Mouse (Mus musculus): ENCODE results near the gene Tmem63c. TPM values are rescaled to one million over a fixed set of nuclear protein-coding genes. Genes with fewer than 3 reads are reported as not detected.

Tmem63c gene
- polyA plus RNA-seq (2014; fragmentation: Nextera tagmentation; extraction: Ambion mirVana): 13.8 and 16.2 TPM in 2 replicates

GRCm38 (mm10) chr12:87021040-87021439 lies at the start of gene Tmem63c:
Tmem63c (plus strand) TSS chr12:87021340.
- H3K36me3 ChIP-seq (replicated peaks; ENCODE audit: control insufficient read depth, insufficient read depth): no peaks in the 10 kb centered on the region
- H3K27ac ChIP-seq: no peak within 1 kb of the TSS
- H3K4me3 ChIP-seq (replicated peaks; ENCODE audit: low read length): no peak within 1 kb of the TSS
- no peaks in the 10 kb centered on the region for H3K4me1 ChIP-seq (replicated peaks; ENCODE audit: control insufficient read depth, insufficient read depth, low read length)
- DNase-seq (ENCODE audit: low spot score) (no peak), ATAC-seq (ENCODE audit: low FRiP score) (no peak)
- WGBS: 84% methylated on average over 6 of the region's 6 CpGs
- no peak within 1 kb of the TSS for H3K4me2 ChIP-seq (replicated peaks)
- H3K27me3 ChIP-seq (ENCODE audit: control insufficient read depth, insufficient read depth, low read length): no peaks in the 10 kb centered on the region
- H3K9me3 ChIP-seq (ENCODE audit: control insufficient read depth, low read length): no peaks in the 10 kb centered on the region
- H3K9ac ChIP-seq: no peak within 1 kb of the TSS

GRCm38 (mm10) chr12:86973216-86973615 lies 47.9 kb upstream of the Tmem63c start:
- no peaks in the 10 kb centered on the region for H3K9me3 ChIP-seq (ENCODE audit: control insufficient read depth, low read length)
- peak overlapping the region; percentile 77 for H3K27ac ChIP-seq
- ATAC-seq (ENCODE audit: low FRiP score): peak; percentile 38
- no peak overlapping the region for H3K9ac ChIP-seq
- no peaks in the 10 kb centered on the region for H3K36me3 ChIP-seq (replicated peaks; ENCODE audit: control insufficient read depth, insufficient read depth)
- no peak overlapping the region for H3K4me3 ChIP-seq (replicated peaks; ENCODE audit: low read length)
- 41% methylated on average over 7 of the region's 7 CpGs for WGBS
- no peaks in the 10 kb centered on the region for H3K27me3 ChIP-seq (ENCODE audit: control insufficient read depth, insufficient read depth, low read length)
- DNase-seq (ENCODE audit: low spot score): peak; percentile 70
- H3K4me1 ChIP-seq (replicated peaks; ENCODE audit: control insufficient read depth, insufficient read depth, low read length): peaks cover 42% of the 10 kb centered on the region
- H3K4me2 ChIP-seq (replicated peaks): no peak overlapping the region

GRCm38 (mm10) chr12:86973706-86974105 lies 47.4 kb upstream of the Tmem63c start:
- Histone ChIP-seq H3K4me2 (replicated peaks) (peak overlapping the region; percentile 46; the same call in 1 of the 2 replicates), H3K4me3 (replicated peaks; ENCODE audit: low read length) (no peak overlapping the region), H3K36me3 (replicated peaks; ENCODE audit: control insufficient read depth, insufficient read depth) (no peaks in the 10 kb centered on the region), H3K27me3 (ENCODE audit: control insufficient read depth, insufficient read depth, low read length) (no peaks in the 10 kb centered on the region), H3K9me3 (ENCODE audit: control insufficient read depth, low read length) (no peaks in the 10 kb centered on the region), H3K9ac (no peak overlapping the region), H3K4me1 (replicated peaks; ENCODE audit: control insufficient read depth, insufficient read depth, low read length) (peaks cover 43% of the 10 kb centered on the region), H3K27ac (peak overlapping the region; percentile 77)
- WGBS: 32% methylated on average over 8 of the region's 8 CpGs
- ATAC-seq (ENCODE audit: low FRiP score) (no peak), DNase-seq (ENCODE audit: low spot score) (no peak)

- Histone ChIP-seq H3K9ac (peak overlapping the region; percentile 49), H3K27me3 (ENCODE audit: control insufficient read depth, insufficient read depth, low read length) (no peaks in the 10 kb centered on the region; the same call in 1 of the 2 replicates), H3K4me1 (replicated peaks; ENCODE audit: control insufficient read depth, insufficient read depth, low read length) (peaks cover 43% of the 10 kb centered on the region), H3K4me3 (replicated peaks; ENCODE audit: low read length) (peak overlapping the region; percentile 13; the same call in 1 of the 2 replicates), H3K36me3 (replicated peaks; ENCODE audit: control insufficient read depth, insufficient read depth) (no peaks in the 10 kb centered on the region), H3K4me2 (replicated peaks) (peak overlapping the region; percentile 46), H3K9me3 (ENCODE audit: control insufficient read depth, low read length) (no peaks in the 10 kb centered on the region), H3K27ac (peak overlapping the region; percentile 77)
- peak; percentile 79 for ATAC-seq (ENCODE audit: low FRiP score)
- 3% methylated on average over 40 of the region's 40 CpGs for WGBS
- peak; percentile 62 for DNase-seq (ENCODE audit: low spot score)
These were observed 46.5 kb upstream of the Tmem63c start for GRCm38 (mm10) chr12:86974387-86975288.

- 0 out of 2 replicates have a peak overlapping the region, but pooled peaks have one; percentile 77 for H3K27ac ChIP-seq
- no peak for ATAC-seq (ENCODE audit: low FRiP score)
- no peaks in the 10 kb centered on the region for H3K36me3 ChIP-seq (replicated peaks; ENCODE audit: control insufficient read depth, insufficient read depth)
- H3K4me2 ChIP-seq (replicated peaks): no peak overlapping the region
- H3K4me3 ChIP-seq (replicated peaks; ENCODE audit: low read length): no peak overlapping the region
- 59% methylated on average over 10 of the region's 10 CpGs for WGBS
- no peak overlapping the region for H3K9ac ChIP-seq
- H3K27me3 ChIP-seq (ENCODE audit: control insufficient read depth, insufficient read depth, low read length): no peaks in the 10 kb centered on the region; the same call in 1 of the 2 replicates
- no peak for DNase-seq (ENCODE audit: low spot score)
- H3K4me1 ChIP-seq (replicated peaks; ENCODE audit: control insufficient read depth, insufficient read depth, low read length): peaks cover 43% of the 10 kb centered on the region
- no peaks in the 10 kb centered on the region for H3K9me3 ChIP-seq (ENCODE audit: control insufficient read depth, low read length)
These were observed 45.4 kb upstream of the Tmem63c start for GRCm38 (mm10) chr12:86975761-86976160.

- no peak for ATAC-seq (ENCODE audit: low FRiP score)
- Histone ChIP-seq H3K4me1 (replicated peaks; ENCODE audit: control insufficient read depth, insufficient read depth, low read length) (peaks cover 43% of the 10 kb centered on the region), H3K27me3 (ENCODE audit: control insufficient read depth, insufficient read depth, low read length) (no peaks in the 10 kb centered on the region; the same call in 1 of the 2 replicates), H3K4me3 (replicated peaks; ENCODE audit: low read length) (no peak overlapping the region), H3K4me2 (replicated peaks) (no peak overlapping the region), H3K9me3 (ENCODE audit: control insufficient read depth, low read length) (no peaks in the 10 kb centered on the region), H3K9ac (no peak overlapping the region), H3K27ac (no peak overlapping the region), H3K36me3 (replicated peaks; ENCODE audit: control insufficient read depth, insufficient read depth) (no peaks in the 10 kb centered on the region)
- WGBS: 55% methylated on average over 6 of the region's 6 CpGs
- no peak for DNase-seq (ENCODE audit: low spot score)
These were observed 44.5 kb upstream of the Tmem63c start for GRCm38 (mm10) chr12:86976511-86977168.

GRCm38 (mm10) chr12:86977833-86978232 lies 43.3 kb upstream of the Tmem63c start:
- Histone ChIP-seq H3K27me3 (ENCODE audit: control insufficient read depth, insufficient read depth, low read length) (no peaks in the 10 kb centered on the region; the same call in 1 of the 2 replicates), H3K9me3 (ENCODE audit: control insufficient read depth, low read length) (no peaks in the 10 kb centered on the region), H3K27ac (no peak overlapping the region), H3K4me2 (replicated peaks) (0 out of 2 replicates have a peak overlapping the region, but pooled peaks have one; percentile 11), H3K4me1 (replicated peaks; ENCODE audit: control insufficient read depth, insufficient read depth, low read length) (peaks cover 41% of the 10 kb centered on the region), H3K36me3 (replicated peaks; ENCODE audit: control insufficient read depth, insufficient read depth) (no peaks in the 10 kb centered on the region), H3K4me3 (replicated peaks; ENCODE audit: low read length) (no peak overlapping the region), H3K9ac (no peak overlapping the region)
- DNase-seq (ENCODE audit: low spot score): peak; percentile 65
- WGBS: 16% methylated on average over 15 of the region's 15 CpGs
- no peak for ATAC-seq (ENCODE audit: low FRiP score)

- H3K4me2 ChIP-seq (replicated peaks): no peak overlapping the region
- ATAC-seq (ENCODE audit: low FRiP score) (no peak), DNase-seq (ENCODE audit: low spot score) (no peak)
- H3K27ac ChIP-seq: no peak overlapping the region
- H3K4me1 ChIP-seq (replicated peaks; ENCODE audit: control insufficient read depth, insufficient read depth, low read length): peaks cover 24% of the 10 kb centered on the region
- H3K36me3 ChIP-seq (replicated peaks; ENCODE audit: control insufficient read depth, insufficient read depth): no peaks in the 10 kb centered on the region
- H3K9ac ChIP-seq: no peak overlapping the region
- peaks cover 13% of the 10 kb centered on the region for H3K27me3 ChIP-seq (ENCODE audit: control insufficient read depth, insufficient read depth, low read length)
- H3K9me3 ChIP-seq (ENCODE audit: control insufficient read depth, low read length): no peaks in the 10 kb centered on the region
- no peak overlapping the region for H3K4me3 ChIP-seq (replicated peaks; ENCODE audit: low read length)
- 33% methylated on average over 9 of the region's 9 CpGs for WGBS
These were observed 40.0 kb upstream of the Tmem63c start for GRCm38 (mm10) chr12:86981180-86981579.
